Mouse (Mus musculus) heart, adult 8-10 months (tissue): ENCODE results near the gene Fam83d. TPM values are rescaled to one million over a fixed set of nuclear protein-coding genes. Genes with fewer than 3 reads are reported as not detected.
"Not testable (repeated sequence)": the region's sequence is repeated elsewhere in the genome, so short reads cannot be mapped to it uniquely, and the experiment has no call there.

Source experiments
- DNase-seq: peaks from one replicate; pipeline ENCODE4 v3.0.0; 2022; ENCODE audit warnings: low spot score
- total RNA-seq, 4 experiments: library from RNA; stranded (reverse); gene quantifications; 2 replicates each; pipeline ENCODE4 v1.2.4; 2022

The Fam83d gene
- total RNA-seq: 1 to 10 TPM in 1 of 4 experiments, under 1 TPM in 3; 0.22 to 1.6 (median 0.54) TPM

GRCm38 (mm10) chr2:158767742-158768339, at the start of gene Fam83d:
Gene Fam83d, plus strand, starts transcription at chr2:158768093.
- DNase-seq: peak; percentile 94

GRCm38 (mm10) chr2:158718816-158719549, 48.9 kb upstream of the Fam83d start:
- no peak for DNase-seq

- no peak for DNase-seq
Observed at GRCm38 (mm10) chr2:158720715-158721370, 47.0 kb upstream of the Fam83d start.

- no peak for DNase-seq
Observed at GRCm38 (mm10) chr2:158721481-158721880, 46.4 kb upstream of the Fam83d start.

- no peak for DNase-seq
Observed at GRCm38 (mm10) chr2:158722135-158722534, 45.8 kb upstream of the Fam83d start.

- no peak for DNase-seq
Observed at GRCm38 (mm10) chr2:158722991-158723551, 44.8 kb upstream of the Fam83d start.

GRCm38 (mm10) chr2:158723806-158724205, 44.1 kb upstream of the Fam83d start:
- no peak for DNase-seq

- no peak for DNase-seq
Observed at GRCm38 (mm10) chr2:158726252-158726651, 41.6 kb upstream of the Fam83d start.

GRCm38 (mm10) chr2:158728061-158728815, 39.7 kb upstream of the Fam83d start:
- no peak for DNase-seq

- DNase-seq: no peak
Observed at GRCm38 (mm10) chr2:158730896-158731295, 37.0 kb upstream of the Fam83d start.

- no peak for DNase-seq
Observed at GRCm38 (mm10) chr2:158732521-158732920, 35.4 kb upstream of the Fam83d start.

- DNase-seq: no peak
Observed at GRCm38 (mm10) chr2:158733136-158733535, 34.8 kb upstream of the Fam83d start.

GRCm38 (mm10) chr2:158733914-158734313, 34.0 kb upstream of the Fam83d start:
- peak; percentile 40 for DNase-seq

- peak; percentile 53 for DNase-seq
Observed at GRCm38 (mm10) chr2:158734500-158735152, 33.3 kb upstream of the Fam83d start.

- DNase-seq: peak; percentile 34
Observed at GRCm38 (mm10) chr2:158735340-158735739, 32.6 kb upstream of the Fam83d start.

- not testable (repeated sequence) for DNase-seq
Observed at GRCm38 (mm10) chr2:158736247-158736646, 31.6 kb upstream of the Fam83d start.

- no peak for DNase-seq
Observed at GRCm38 (mm10) chr2:158738591-158738990, 29.3 kb upstream of the Fam83d start.

- DNase-seq: no peak
Observed at GRCm38 (mm10) chr2:158739113-158739512, 28.8 kb upstream of the Fam83d start.

GRCm38 (mm10) chr2:158741011-158741501, 26.8 kb upstream of the Fam83d start:
- no peak for DNase-seq

GRCm38 (mm10) chr2:158742431-158742830, 25.5 kb upstream of the Fam83d start:
- no peak for DNase-seq
